Mouse (Mus musculus) mature B cell (primary cell): ENCODE data around the gene Malrd1.

Experiments used
- in situ Hi-C: fragments of 300-500 bp; cut with MboI; formaldehyde crosslinking; loops from 2 replicates; pipeline ENCODE4 v1.14.3; 2019

Malrd1 gene

DNA sequence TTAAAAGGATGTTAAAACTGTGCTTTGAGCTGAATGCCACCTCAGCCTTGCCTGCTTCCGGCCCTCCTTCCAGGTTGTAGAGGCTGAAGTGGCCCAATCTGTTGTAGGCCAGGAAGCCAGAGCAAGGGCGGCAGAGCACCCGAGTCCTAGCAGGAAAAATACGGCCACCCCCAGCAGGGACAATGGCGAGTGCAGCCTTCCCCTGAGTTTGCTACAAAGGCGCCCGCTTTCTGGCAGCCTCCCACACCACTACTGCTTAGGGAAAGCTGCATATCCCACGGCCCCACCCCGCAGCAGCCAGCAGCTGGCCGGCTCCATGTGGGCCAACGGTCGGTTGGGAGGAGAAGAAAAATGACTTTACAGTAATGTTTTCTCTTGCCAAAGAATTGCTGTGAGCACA, 503.5 kb downstream of the Malrd1 start:
- in situ Hi-C loops = no loop called here

DNA sequence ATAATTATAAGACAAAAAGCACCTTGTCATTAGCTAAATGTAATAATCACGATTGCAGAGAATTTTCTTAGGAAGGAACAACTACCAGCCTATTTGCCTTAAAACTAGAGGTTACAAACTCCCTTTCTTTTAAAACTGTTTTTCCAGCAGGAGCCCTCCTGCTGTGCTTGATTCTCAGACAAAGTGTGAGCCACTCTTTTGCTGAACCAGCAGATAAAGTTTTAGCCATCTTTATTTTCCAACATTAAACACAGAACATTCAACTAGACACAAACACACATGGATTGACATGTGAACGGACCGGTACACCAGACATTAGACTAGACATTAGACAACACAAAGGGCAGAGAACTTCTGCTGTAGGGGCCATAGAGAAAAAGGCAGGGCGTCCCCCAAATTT, 505.3 kb downstream of the Malrd1 start:
- in situ Hi-C loops = no loop called here

DNA sequence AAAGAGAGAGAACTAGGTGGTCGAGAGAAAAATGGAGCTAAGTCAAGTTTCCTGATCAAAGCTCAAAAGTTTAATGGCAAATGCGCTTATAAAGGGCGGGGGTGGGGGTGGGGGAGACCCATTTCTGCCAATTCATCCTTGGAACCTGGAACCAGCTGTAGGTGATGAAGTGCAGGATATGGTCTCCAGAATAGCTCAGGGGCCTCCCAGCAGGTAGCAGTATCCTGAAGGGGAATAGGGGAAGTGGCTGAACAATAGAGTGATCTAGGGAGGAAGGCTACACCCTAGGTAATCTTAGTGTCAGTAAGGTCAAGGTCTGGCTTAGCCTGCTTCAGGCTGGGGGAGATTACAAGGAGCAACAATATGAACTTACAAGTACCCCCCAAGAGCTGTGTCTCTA, 506.5 kb downstream of the Malrd1 start:
- in situ Hi-C loops = no loop called here

DNA sequence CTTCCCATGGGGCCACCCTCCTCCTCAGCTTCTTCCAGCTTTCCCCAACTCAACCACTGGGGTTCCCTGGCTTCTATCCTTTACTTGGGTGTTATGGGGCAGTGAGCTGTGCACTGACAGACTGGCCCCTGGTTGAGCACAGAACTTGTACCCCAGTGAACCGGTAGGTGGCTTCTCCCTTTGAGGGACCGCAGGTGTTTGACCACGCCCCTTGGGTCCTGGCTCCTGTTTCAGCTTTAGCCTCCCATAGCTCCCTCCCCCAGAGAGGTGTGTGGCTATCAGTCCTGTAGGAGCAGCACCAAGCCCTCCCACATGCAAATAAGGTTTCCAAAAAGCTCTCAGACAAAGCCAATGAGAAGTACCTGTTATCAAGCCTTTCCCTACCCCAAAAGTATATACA, 584.4 kb downstream of the Malrd1 start:
- in situ Hi-C loops = no loop called here

DNA sequence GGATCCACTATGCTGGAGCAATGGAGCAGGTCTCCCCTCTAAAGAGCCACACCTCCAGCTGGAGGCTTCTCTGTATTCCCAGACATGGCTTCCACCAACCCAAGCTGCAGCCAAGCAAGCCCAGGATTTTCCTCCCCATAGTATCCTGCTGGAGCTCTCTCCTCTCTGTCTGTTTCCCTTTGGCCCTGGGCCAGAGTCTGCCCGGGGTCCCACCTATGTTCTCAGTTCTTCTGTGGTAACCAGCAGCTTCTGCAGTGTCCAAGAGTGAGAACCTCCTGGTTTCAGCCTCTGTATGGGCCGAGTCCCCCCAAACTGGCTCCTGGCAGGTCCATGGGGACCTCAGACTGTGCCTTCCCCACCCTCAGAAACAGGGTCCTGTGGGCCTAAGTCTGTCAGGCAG, 587.1 kb downstream of the Malrd1 start:
- in situ Hi-C loops = no loop called here

DNA sequence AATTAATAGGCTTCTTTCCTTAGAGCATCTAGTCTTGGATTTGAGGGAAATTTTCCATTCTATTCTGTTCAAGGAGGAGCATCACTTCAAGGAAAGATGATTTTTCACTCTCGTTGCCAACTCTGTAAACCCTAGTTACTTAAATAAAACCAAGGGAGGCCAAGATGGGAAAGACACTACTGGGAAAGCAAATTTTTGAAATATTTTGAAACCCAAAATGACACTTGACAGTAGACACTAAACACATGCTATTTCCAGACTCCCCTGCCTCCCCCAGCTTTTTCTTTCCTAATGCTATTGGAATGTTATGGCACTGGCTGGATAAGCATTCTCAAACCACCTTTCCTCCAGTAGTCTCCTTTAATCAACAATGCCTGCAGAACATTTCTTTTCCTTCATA, 621.7 kb downstream of the Malrd1 start:
- in situ Hi-C loops = no loop called here

DNA sequence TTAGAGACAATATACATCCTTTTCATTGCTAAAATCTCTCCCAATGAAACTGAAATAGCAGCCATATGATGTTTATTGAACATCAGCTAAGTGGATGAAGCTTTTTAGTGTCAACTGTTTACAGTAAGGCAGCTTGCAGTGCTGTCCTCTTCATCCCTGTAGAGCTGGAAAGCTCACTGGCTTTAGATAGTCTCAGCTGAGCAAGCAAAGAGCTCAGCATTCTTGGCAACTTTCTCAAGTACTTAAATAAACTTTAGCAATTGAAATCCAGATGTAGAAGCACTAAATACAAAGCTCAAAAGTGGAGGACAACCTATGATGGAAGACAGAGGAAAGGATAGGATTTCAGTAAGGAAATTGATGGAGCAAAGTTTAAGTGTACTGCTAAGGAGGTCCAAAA, 626.3 kb downstream of the Malrd1 start:
- in situ Hi-C loops = no loop called here

DNA sequence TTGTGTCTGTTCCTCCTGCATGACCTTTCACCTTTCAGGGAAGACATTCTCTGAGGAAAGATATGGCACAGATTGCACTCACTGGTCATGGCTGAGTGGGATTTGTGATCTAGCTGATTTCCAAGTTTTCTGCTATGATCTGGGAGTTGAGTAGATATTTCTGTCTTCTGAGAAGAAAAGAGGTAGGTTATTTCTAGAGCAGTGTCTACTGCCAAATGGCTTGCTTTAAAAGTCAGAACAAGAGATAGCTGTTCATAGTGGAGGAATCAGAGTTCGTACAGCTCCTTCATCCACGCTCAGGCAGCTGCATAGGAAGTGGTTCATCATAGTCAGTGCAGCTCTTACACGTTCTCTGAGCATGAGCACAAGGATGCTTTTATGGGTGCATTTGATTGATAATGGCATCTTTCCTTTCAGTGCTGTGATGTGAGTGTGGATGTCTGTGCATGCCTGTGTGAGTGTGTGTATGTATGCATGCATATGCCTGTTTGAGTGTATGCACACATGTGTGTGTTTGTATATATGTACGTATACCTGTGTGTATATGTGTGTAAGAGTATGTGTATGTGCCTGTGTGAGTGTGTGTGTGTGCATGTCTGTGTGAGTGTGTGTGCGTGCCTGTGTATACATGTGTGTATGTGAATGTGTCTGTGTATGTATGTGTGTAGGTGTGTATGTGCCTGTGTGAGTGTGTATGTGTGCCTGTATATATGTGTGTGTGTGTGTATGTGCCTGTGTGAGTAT, 637.1 kb downstream of the Malrd1 start:
- in situ Hi-C loops = no loop called here

DNA sequence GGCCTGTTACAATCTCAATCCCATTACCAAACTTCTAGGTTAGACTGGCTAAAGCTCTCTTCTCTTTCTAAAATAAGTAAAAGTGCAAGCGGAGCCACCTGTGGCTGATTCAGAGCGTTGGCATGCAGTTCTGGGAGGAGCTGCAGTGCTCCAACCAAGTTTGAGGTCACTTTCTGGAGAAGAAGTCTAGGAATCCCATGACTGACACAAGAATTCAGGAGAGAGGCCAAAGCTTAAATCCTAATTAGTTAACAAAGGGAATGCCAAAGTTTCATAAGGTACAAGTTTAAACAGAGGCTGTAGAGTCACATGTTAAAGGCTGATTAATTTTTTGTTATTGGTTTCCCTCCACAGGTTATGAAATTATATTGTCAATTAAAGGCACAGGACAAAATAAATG, 642.3 kb downstream of the Malrd1 start:
- in situ Hi-C loops = no loop called here

DNA sequence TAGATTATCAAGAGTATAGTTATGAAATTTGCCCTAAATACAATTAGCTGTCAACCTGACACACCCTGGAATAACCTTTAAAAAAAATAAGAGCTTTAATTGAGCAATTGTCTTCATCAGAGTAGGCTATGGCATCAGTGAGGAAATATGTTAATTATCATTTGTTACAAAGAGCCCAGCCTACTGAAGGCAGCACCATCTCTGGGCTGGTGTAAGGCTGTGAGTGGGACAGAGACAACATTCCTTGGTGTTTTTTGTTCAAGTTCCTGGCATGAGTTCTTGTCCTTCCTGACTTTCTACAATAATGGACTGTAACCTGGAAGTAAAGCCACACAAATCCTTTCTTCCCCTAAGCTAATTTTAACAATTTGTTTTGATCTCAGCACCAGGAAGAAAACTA, 645.8 kb downstream of the Malrd1 start:
- in situ Hi-C loops = no loop called here

DNA sequence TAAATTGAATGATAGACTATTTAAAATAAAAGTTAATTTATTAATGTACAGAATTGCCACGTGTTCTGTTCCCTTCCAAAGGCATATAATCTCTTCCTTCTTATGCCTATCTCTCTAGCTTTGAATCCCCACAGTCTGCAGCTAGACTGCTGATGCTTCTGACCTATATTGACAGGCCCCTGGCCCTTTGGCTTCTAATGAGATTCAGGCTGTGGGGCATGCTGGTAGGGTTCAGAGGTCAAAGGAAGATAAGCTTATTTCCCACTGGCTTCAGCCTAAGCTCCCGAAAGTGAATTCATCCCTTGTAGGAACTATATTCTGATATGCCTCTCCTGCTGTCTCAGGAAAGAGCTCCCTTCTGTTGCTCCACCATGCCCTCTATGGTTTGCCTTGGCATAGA, 647.1 kb downstream of the Malrd1 start:
- in situ Hi-C loops = no loop called here

DNA sequence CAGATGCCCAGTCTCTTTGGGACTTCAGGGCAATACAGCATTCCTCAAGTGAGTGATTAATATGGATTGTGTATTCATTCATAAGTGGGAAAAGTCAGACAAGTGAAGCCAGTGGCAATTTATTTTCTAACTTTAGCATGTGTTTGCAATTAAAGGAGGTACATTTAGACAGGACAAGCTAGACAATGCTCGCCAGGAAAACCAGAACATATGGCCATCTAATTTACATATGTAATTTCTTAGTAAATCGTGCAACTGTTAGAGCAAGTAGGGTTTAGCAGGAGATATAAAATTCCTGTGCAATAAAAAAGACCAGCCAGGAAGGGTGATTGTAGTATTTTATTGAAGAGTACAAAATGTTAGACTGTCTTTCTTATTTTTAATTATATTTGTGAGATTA, 655.9 kb downstream of the Malrd1 start:
- in situ Hi-C loops = no loop called here

DNA sequence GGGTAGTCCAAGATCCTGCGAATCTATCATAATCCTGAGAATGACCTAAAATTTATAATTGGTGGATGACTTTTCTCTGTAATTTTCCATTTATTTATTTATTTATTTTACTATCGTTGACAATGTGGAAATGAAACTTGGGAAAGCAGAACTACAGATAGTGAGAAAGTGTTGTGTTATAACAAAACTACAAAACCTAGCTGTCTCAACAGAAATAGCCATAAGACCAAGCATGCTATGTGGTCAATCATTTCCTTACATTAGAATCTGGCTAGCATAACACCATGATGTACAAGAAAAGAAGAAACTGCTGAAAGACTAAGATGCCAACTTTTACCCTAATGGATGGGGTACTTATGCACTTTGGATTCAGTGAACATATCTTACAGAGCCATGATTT, 656.9 kb downstream of the Malrd1 start:
- in situ Hi-C loops = no loop called here

DNA sequence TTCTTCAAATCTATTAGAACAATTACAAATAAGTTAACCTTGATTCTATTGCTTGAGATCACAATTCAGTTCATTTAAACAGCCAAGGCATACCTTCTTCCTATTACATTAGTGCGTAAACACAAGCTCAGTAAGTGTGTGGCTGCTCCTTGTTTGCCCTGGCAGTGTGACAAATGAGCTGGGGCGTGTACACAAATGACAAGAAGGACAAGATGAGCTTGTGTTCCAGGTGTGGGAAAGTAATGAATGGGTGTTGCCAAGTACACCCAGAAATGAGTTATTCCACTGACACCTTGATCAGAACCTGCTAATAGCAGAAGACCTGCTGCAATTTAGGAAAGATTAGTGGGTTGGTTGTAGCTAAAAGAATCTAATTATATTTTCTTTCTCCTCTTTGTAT, 683.7 kb downstream of the Malrd1 start:
- in situ Hi-C loops = no loop called here

DNA sequence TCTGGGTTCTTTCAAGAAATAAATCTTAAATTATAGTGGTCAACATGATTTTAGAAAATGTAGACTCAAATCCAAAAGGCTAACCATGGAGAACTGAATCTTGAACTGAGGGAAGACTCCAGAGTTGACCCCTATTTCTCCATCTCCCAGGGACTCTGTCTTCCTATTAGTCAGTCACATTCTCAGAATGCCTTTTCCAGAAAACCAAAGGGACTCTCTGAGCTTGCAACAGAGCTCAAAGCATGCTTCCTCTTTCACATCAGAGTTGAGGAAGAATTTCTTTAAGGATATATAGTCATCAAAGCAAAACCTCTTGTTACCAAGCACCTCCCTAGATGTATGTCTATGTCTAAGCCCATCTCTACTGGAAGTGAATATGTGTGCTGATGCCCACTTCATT, 686.5 kb downstream of the Malrd1 start:
- in situ Hi-C loops = no loop called here

DNA sequence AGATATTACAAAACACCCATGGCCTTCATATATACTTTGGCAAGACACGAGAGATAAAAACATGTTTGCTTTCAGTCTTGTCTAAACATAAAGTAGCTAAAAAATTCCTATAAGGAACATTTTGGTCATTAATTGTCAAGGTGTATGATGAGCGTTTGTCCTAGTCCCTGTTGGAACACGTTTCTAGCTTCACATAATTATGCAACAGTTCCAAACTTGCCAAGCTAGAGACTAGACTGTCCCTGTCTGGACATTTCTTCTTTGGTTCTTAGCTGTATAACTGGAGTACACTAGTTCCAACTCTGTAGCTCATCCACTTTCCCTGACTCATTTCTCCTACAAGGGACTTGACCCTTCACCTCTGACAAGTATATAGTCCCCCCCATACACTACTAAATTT, 687.8 kb downstream of the Malrd1 start:
- in situ Hi-C loops = no loop called here

DNA sequence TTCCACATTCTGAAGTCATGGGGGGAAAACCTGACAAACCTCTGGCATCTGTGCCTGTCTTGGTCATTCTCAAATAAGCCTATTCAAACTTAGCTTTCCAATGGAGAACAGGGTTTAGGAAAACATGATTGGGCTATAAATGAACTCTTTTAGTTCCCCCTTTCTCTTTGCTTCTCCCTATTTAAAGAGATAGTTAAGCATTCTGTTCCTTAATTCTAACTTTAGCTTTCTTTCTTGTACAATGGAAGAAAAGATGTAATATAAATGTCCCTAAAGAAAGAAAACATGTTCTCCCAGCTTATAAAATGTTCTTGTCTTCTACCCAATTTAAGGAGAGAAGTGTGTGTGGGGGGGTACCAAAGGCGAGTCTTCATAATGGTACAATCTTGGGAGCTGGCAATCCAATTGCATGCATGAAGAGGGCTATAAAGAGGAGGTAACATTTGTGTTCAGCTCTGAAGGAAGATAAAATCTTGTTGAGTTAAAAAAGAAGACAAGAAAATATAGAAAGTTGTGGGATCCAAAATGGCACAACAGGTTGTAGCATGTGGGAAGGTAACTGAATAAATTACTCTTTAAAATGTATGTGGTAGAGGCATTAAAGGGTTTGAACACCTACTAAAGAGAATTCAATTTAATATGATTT, 702.0 kb downstream of the Malrd1 start:
- in situ Hi-C loops = no loop called here

DNA sequence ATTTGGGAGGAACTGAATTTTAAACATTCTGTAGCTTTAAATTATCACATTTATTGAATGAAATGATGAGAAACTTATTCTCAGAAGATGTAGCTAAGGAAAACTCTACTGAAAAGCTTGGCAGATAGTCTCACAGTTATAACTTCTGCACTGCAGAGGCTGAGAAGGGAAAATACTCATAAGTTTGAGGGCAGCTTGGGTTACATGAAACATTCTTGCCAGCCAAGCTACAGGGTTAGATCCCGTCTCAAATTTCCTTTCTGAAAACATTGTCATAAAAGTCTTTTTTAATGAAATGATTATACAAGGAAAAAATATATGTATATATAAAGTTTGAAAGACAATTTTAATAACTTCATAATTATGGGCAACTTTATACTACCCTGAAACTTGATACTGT, 714.6 kb downstream of the Malrd1 start:
- in situ Hi-C loops = no loop called here

DNA sequence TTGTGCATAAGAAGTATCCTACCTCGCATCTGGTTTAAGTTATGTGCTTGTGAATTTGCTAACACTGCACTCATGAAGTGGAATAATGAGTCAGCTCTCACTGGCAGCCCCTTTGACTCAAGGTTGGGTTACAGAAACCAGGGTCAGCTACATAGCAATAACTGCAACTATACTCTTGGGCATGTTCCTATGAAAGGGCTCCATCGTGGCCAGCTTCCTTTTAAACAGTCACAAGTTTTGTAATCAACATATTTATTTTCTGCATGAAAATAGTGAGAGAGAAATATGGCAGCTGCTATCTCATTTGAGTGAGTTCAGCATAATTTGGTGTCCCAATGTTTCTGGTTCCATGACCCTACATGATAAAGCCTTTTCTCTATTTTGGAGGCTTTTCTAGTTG, 716.8 kb downstream of the Malrd1 start:
- in situ Hi-C loops = no loop called here

DNA sequence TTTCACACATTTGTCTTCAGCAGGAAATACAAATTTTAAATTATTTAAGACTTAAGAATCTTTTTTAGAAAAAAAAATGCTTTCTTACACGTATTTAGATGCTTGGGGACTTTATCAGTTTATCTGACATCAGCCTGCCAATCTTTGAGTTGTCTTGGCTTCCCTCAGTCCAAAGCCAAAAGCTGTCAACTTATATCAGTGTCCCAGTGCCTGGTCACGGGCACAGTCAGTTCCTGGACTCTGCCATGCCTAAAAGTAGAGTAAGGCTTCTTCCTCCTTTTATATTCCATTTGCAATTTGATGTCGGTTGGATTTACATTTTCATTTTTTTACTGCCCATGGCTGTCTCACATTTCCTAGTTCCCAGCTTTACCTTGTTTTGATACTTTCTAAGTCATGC, 722.6 kb downstream of the Malrd1 start:
- in situ Hi-C loops = no loop called here

DNA sequence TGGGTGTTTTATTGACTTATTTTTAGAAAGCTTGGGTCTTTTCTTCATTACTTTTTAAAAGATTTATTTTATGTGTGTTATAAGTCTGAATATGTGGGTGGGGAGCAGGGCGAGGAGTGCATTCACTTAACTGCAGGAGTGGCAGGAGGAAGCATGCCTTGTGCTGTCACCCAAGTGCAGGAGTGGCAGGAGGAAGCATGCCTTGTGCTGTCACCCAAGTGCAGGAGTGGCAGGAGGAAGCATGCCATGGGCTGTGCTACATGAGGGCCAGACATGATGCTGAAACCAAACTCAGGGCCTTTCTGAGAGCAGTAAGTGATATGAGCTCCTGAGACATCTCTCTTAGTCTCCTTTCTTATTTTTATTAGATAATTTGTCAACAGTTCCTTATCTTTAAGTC, 726.0 kb downstream of the Malrd1 start:
- in situ Hi-C loops = no loop called here
